Mouse (Mus musculus) layer of hippocampus, adult 18-20 months (tissue): ENCODE results near the gene Gm10306. TPM values are rescaled to one million over a fixed set of nuclear protein-coding genes. Genes with fewer than 3 reads are reported as not detected.

Experiments used
- DNase-seq, 2 experiments: peaks; one replicate each; pipeline ENCODE4 v3.0.0; 2022; ENCODE audit warnings: low spot score in 2 of 2
- long read RNA-seq: library from polyadenylated mRNA; stranded (forward); transcript quantifications from one replicate; pipeline ENCODE4 v2.0.0, GENCODE M21; 2021
- total RNA-seq, 2 experiments: library from RNA; stranded (reverse); gene quantifications; 2 replicates each; pipeline ENCODE4 v1.2.3; 2021

Gm10306 gene
- total RNA-seq: not detected
- long read RNA-seq: 0 reads

DNA sequence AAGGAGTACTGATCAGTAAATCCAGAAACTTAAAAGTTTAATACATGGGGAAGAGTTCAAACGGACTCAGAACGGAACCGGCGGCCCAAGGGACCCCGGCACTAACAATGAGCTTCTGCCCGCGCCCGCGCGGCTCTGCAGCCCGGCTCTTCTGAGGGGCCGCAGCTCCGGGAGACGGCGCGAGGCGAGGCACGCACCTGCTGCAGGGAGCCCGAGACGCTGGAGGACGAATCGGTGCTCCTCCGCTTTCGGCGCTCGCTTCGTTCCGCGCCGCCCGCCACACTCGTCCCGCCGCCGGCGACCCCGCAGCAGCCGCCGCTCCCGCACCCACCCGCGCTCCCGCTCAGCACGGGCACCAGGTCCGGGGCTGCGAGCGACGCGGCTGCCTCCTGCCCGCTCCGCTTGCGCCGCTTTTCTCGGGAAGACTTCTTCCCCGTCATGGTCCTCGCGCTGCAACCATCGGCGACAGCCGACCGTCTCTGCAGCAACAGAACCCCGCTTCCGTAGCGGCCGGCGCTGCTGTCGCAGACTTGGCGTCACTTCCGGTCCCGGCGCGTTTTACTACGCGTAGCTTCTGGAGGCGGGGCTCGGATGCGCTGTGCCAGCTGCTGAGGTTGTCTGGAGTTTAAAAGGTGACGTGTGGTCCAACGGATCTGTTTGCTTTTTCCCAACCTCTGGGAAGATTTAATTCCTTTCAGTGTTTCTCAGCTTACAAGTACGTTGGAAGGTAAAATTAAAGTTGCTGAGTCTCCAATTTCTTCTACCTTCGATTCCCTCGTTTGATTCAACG, at the start of gene Gm10306, which contains the start of gene Caap1:
Gene Gm10306 (plus strand): TSS at position 282 of the 790 bp plus-strand sequence.
Gene Caap1 (minus strand): TSS at position 532 of the 790 bp plus-strand sequence.
- peak; percentile 88 to 95 for DNase-seq

DNA sequence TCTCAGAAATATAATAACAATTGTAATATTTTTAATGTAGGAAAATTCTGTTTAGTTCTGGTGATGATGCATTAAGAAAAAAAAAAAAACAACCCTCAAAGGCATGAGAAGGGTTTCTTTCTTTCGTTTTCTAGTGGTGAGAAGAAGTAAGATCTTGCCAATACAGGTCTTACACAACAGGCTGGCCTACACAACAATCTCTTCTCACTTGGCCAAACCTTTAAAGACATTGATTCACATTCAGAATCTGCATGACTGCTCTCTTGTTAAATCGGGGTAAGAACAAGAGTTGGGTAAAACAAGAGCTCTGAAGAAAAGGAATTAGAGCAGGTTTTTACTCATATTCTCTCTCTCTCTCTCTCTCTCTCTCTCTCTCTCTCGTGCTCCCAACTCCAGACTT, 41.0 kb upstream of the Gm10306 start:
- DNase-seq: no peak

DNA sequence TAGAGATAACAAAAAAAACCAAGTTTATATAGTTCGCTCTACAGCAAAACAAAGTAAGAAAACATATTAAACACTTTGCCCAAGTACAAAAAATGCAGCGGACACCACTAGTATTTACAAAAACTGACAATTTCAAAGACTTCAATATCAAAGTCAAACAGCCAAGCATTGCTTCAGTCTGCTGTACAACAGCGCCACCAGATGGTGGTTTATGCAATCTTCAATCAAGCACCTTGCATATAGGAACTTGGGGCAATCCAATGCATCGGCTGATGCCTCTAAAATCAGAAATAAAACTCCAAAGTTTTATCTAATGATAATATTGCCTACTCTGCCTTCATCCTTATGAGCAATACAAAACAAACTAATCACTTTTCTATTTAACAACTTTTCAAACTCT, 38.7 kb upstream of the Gm10306 start:
- DNase-seq: peak; percentile 11 to 51

DNA sequence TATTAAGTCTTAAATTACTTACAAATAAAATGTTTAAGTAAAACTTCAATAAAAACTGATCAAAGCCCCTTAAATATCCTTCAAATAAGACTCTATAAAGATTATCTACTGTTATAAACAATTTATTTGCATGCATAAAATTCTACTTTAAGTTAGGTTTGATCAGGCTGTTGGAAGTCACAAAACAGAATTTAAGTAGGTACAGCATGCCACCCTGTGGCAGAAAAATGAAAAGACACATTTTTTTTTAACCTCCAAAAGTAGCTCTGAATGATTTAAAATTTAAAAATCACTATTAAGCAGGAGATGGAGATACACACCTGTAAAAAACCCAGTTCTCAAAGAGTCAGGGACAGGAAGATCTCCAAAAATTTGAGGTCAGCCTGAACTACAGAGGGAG, 33.0 kb upstream of the Gm10306 start:
- peak in 1 of 2 experiments; percentile 17 for DNase-seq

DNA sequence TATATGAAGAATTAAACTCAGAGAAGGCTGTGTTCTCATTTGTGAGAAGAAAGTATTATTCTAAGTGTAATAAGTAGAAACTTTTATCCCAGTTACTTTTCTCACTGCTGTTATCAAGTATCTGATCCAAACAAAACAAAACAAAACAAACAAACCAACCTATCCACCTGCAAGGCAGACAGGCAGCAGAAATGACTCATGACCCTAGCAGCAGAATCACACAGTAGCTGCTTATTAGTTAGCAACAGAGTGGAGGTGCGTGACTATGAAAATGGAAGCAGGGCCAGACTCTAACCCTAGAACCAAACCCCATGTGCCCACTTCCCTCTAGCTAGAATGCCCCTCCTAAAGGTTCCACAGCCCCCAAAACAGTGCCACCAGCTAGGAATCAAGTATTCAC, 26.9 kb upstream of the Gm10306 start:
- DNase-seq: no peak

DNA sequence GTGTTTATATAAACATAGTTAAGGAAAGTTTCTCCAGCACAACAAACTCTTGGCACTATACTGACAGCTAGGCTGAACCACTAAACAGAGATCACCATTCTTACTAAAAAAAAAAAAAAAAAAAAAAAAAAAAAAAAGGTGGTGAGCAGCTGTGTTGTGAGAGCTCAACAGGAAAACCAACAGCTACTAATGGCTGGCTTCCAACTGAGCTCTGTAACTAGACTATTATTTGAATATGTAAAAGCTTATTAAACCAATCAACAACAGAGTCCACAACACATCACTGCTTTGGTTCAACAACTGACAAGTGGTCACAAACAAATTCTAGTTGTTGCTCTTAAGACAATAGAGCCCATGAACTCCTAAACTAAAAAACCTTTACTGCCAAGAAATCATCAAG, 23.1 kb upstream of the Gm10306 start:
- DNase-seq: no peak

DNA sequence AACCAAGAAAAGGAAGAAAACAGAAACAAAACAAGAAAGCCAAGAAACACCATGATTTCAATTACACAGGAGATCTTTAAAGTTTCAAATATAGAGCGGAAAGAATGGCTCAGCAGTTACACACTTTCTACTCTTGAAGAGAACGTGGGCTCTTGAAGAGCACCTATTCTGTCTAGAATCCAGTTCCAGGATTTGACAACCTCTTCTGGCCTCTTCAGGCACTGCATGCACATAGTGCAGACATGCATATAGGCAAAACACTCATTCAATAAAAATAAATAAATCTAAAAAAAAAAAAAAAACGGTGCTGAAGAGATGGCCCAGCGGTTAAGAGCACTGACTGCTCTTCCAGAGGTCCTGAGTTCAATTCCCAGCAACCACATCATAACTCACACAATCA, 13.3 kb upstream of the Gm10306 start:
- no peak for DNase-seq

DNA sequence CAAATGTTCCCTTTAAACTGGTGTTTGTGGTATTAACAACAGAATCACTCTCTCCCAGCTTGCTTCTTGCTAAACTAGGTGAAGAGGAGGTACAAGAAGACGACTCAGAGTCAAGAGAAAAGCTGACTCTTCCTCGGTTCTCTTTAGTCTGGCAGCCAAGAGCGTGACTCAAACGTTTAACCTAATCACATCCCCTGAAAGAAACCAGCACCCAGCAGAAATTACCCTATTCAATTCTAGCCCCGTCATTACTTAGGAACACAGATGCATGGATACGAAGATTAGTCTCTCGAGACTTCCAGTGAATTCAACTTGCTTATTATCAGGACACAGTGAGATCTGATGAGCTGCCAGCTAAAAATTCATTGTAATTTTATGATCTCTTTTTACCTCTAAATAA, 12.0 kb upstream of the Gm10306 start:
- no peak for DNase-seq

DNA sequence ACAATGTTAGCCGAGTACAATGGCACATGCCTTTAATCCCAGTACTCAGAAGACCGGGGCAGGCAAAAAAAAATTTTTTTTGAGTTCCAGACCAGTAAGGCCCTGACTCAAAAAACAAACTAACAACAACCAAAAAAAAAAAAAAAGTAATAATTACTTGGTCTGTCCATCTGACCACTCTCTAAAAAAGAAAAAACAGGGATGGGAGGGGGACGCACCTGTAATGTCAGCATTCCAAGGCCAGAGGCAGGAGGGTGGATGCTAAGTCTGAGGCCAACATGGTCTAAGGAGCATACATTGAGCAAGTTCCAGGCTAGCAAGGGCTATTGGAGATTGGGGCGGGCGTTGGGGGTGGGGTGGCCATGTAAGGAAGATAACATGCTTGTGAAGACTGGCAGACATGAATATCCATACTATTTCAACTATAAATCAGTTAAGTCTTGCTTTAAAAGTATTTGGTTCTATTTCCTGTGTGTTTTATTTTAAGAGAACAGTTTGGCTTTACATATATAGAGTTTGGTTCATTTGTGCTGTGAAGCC, 1.3 kb upstream of the Gm10306 start:
- no peak for DNase-seq

DNA sequence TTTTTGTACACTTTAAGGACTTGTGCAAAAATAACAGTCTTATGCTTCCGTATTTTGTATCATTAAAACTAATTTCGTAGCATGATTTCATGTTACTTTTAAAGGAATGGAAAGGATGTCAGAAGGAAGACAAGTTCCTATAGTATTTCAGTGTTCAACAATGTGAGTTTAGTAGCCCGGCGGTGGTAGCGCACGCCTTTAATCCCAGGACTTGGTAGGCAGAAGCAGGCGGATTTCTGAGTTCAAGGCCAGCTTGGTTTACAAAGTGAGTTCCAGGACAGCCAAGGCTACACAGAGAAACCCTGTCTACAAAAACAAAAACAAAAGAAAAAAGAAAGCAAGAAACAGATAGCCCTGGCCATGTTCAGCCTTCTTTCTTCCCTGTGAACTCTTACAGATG, 799 bp downstream of the Gm10306 start:
- no peak for DNase-seq

DNA sequence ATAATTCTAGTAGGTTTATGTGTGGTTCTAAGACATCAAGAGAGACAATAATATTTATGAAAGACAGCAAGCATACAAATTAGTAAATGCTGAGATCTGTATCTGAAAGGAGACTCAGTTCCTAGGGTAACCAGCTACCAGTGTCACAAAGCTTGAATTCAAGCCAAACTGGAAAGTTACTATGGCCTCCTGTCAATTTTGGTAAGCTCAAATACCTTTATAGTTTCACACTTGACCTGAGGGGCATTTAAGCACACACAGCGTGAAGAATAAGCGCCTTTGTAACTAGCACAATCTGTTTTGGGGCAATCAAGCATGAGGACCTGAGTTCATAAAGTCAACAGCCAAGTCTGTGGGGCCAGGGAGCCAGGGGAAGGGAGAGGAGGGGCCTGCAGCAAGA, 2.9 kb downstream of the Gm10306 start:
- no peak for DNase-seq

DNA sequence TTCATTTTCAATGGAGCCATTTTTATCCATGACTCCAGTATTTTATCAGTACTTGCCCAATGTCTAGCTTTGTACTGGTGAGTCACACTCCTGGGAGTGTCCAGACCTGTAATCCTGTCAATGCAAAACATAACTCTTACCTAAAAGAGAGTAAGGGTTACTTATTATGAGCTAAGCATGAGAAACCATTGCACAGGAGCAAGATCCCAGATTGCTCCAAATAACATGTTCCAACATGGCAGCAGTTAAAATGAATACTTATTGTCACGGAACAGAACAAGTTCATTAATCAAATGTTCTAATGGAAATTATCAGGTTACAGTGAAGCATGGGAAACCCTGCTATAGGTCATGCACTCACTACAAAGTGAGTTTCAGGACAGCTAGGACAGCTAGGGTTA, 4.0 kb downstream of the Gm10306 start:
- DNase-seq: no peak

DNA sequence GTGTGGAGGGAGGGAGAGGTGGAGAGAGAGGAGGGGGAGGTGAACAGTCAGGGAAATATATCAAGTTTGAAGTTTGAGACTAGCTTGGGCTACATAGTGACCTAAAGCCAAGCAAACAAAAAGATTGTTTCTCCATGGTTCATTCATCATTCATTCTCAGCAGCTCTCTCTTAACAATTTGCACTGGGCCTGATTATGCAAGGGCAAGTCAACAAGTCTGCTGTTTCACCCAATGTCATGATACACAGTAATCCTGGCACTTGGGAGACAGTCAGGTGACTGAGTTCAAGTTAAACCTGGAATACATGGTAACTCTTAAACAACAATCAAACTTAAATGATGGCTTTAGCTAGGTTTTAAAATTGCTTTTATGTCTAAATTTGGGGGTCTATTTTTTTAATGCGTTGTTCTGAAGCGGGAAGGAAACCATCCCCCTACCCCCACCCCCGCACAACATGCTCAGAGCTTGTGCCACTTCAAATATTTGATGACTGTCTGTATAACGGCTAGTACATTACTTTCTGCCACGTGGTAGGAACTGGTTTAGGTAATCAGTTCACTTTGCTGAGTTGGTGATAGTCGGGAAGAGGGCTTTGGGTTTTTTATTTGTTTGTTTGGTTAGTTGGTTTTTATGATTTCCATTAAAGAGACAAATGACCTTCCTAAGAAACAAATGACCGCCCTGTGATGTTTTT, 5.8 kb downstream of the Gm10306 start:
- DNase-seq: no peak

DNA sequence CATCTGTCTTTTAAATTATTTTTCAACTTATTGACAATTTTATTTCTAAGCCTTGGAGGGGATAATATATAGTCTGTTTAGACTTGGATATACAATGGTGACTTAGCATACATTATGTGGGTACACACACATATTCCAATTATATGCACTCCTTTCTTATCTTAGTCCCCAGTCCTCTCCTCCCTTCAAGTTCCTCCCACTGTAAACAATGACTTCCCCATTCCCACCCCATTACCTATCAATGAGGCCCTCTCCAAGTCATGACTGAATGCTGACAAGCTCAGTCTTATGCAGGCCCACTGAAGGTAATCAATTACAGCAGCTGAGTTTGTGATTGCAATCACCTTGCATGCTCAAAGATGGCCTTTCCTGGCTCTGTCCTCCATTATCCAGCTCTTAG, 8.0 kb downstream of the Gm10306 start:
- no peak for DNase-seq

DNA sequence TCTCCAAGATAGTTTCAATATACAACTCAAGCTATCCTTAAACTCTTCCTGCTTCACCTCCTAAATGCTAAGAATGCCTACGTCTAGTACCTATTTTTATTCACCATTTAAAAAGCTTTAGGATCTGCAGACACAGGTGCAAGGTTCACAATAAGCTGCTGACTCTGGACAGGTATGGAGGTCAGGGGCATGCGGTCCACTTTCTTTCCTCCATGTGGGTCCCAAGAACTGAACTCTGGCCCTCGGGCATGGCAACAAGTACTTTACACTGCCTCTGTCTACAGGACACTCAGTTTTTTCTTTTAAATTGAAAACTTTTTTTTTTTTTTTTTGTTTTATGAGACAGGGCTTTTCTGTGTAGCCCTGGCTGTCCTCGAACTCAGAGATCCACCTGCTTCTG, 16.3 kb downstream of the Gm10306 start:
- no peak for DNase-seq

DNA sequence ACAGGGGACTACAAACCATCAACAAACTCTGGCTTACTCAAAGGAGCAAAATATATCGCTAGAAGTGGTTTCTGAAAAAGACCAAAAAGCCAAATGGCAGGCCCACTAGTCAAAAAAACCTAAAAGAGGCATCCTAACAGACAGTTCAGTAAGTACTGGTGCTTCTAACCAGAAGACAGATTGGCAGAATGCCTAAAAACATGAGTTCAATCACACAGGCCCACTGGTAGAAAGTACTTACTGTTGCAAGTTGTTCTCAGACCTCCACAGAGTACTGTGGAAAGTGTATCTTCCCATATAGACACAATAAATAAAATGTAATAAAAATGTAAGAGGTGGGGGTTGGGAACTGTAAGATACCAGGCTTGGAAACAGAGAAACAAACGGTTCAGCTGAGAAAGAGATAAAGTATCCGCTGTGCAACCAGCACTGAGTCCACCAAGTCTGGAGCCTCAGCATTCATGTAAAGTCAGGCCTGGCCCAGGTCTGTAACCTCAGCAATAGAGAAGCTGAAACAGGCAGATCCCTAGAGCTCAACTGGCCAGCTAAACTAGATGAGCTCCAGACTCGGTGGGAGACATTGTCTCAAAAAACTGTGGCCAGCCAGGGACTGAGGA, 35.5 kb downstream of the Gm10306 start:
- peak in 1 of 2 experiments; percentile 24 for DNase-seq

DNA sequence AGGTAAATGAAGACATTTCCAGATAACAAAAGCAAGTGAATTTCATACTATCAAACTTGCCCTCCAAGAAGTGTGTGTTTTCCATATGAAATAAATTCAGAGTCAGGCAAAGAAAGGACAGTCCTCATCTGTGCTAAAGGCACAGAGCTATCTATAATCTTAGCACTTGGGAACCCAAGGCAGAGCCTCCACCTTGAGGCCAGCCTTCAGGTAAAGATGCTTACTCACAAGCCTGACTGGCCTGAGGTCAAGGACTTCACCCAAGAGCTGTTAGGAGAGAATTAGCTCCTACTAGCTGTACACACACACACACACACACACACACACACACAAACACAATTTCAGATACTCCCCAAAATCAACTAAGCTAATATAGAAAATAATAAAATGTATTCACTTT, 36.4 kb downstream of the Gm10306 start:
- DNase-seq: no peak

DNA sequence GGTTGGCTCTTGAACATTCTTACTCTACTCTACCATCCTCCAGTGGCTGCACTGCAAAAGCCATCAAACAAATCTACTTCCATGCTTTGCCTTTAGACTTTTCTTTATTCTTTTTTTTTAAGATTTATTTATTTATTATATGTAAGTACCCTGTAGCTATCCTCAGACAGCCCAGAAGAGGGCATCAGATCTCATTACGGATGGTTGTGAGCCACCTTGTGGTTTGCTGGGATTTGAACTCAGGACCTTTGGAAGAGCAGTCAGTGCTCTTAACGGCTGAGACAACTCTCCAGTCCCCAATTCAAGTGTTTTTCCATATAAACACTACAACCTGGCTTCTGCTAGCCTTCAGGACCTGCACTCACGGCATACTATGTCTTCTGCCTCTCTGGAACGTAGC, 45.0 kb downstream of the Gm10306 start:
- no peak for DNase-seq

DNA sequence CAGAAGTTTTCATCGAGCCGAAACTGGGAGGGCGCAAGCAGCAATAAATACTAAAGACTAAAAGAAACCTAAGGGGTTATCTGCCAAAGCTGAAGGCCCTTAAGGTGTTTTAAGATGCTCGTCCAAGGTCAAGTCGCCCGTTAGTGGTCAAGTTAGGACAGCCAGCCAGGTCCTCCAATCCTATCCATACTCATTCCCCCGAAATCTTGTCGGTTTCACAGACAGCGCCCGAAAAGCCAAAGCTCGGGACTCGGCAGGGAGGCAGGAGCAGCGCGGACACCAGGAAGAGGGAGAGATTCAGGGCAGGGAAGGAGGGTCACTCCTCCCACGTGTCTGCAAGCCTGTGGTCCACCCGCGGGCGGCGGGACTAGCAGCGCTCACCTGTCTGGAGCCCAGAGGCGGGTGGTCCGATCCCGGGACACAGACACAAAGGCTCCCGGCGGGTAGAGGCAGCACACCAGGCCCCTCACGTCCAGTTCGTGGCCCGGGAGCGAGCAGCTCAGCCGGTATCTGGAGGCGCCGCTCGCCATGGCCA, 46.2 kb downstream of the Gm10306 start:
- peak in 1 of 2 experiments; percentile 9 for DNase-seq

DNA sequence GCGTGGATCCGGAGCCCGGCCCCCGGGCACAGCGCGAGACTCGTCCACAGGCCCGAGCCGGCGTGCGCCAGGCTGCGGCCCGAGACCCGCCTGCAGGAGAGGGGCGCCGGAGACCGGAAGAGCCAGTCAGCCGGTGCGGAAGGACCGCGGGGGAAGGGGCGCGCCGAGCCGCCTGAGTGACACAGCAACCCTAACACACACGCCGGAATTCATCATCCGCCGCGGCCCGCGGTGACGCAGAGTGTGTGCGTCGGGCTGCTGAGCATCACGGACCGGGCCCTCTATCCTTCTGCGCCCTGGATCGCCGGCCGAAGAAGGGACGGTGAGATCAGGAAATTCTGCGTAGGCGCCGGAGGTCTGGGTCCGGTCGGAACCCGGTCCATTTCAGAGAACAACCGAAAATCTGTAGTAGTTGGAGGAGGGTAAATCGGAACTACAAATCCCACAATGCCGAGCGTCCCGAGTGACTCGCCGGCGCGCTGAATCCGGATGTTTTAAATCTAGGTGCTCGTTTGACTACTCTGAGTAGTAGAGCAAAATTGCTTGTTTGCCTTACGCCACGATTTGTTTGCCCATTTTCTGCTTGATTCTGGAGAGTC, 46.8 kb downstream of the Gm10306 start, which contains the start of gene Plaa:
Gene Plaa (minus strand): TSS at position 214 of the 599 bp plus-strand sequence.
- DNase-seq: peak; percentile 91 to 96

DNA sequence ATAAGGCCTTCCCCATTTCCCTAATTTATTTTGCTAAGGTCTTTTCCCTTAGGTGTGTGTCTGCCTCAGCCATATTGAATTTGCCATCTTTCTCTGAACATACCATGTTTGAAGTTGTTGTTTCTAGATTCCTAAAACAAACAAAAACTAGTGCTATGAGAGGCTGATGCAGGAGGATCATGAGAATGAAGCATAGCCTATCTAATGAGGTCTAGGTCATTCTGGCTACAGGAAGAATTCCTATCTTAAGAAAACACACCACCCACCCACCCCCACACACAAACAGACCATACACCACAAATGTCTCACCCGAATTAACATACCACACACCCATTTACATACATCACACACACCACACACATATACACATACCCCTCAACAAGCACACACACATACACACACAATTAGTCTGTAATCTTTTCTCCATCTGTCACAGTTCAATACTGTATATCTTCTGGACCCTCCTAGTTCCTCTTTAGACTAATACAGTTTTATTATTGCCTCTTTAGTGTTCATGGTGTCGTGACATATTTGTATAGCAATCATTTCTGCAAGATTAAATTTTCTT, 48.2 kb downstream of the Gm10306 start:
- DNase-seq: no peak
